Mouse (Mus musculus): ENCODE data around the gene Papolg. TPM values are rescaled to one million over a fixed set of nuclear protein-coding genes. Genes with fewer than 3 reads are reported as not detected.
"Not testable (repeated sequence)": the region's sequence is repeated elsewhere in the genome, so short reads cannot be mapped to it uniquely, and the experiment has no call there.

Gene Papolg
- 1 to 10 TPM; 7.0 to 7.5 TPM for total RNA-seq (2021)
- long read RNA-seq, experiment 1, transcript Papolg-201 (22 exons, 3,747 nt) = major isoform, 5 of 7 reads
- long read RNA-seq, experiment 1, partial matches to known transcripts = 0 of 7 reads
- long read RNA-seq, experiment 1, other reads (novel, unspliced or antisense) = 2 of 7 reads
- long read RNA-seq, experiment 2, transcript Papolg-201 (22 exons, 3,747 nt) = major isoform, 5 of 6 reads
- long read RNA-seq, experiment 2, partial matches to known transcripts = 0 of 6 reads
- long read RNA-seq, experiment 2, other reads (novel, unspliced or antisense) = 1 of 6 reads

DNA sequence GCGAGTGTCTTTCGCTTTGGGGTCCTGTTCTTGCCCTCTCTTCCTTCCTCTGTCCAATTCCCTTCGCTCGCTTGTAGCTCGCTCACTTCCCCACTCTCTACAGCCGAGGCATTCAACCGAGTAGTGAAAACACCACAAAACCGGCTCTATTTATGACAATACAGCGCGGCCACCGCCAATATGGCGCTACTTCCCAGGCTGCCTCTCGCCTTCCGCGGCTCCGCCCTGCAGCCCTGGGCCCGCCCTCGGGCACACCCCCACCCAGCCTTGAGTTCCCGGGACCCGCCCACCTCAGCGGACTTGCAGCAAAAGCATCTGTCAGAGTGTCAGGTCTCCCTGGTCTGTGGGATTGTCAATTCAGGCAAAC is at the start of gene Papolg:
Papolg (minus strand) TSS at position 194 of the 367 bp plus-strand sequence.
- DNase-seq (ENCODE audit: low spot score in 2 of 2) = peak; percentile 86 to 91

DNA sequence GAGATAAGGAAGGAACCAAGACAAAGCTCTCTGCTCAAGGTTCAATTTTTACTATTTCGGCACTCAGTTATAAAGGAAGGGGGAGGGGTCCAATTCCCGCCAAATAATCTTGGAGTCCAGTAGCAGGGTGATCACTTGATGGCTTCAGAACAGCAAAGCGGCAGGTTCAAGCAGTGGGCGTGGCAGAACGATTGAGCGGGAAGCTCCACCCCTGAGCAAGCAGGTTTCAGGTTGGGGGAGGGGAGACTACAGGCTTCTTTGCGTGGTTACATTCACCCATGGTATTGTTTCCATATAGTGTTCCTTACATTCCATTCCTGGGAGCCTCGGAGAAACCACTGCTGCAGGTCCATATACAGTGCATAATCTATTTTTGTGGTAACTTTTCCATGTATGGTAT is 33.1 kb upstream of the Papolg start:
- DNase-seq (ENCODE audit: low spot score in 2 of 2) = not testable (repeated sequence)

DNA sequence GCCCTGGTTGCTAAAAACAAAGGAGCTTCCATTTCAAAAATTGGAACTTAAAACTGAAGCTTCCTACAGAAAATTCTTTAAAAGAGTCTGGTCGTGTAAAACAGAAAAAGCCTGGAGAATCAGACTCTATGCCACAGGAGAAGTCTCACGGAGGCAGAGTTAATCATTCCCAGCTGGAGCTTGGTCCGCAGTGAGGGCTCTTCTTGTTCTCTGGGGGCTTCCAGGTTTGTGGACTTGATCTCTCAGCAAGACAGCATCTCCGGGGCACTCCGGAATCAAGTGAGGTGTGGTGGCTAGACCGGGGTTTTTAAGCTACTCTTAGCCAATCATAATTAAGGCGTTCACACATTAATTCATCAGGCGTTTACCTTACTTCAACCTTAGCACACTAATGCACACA is 32.6 kb upstream of the Papolg start:
- DNase-seq (ENCODE audit: low spot score in 2 of 2) = no peak

DNA sequence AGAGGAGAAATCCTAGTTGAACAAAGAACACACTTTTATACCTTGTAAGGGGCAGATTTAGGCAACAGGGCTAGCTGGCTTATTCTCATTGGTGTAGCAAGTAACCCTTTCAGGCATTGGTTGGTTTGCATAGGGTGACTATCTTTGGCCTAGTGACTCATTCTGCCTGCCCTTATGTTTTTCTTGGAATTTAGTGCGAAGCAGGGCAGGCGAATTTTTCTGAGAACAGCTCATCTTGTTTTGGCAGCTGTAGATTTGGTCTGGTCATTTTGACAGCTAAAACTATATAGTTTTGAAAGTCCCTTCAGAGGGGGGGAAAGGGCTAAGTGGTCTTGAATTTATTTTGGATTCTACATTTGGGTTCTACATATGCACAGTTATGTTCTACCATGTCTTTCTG is 18.8 kb upstream of the Papolg start:
- DNase-seq (ENCODE audit: low spot score in 2 of 2) = not testable (repeated sequence)

DNA sequence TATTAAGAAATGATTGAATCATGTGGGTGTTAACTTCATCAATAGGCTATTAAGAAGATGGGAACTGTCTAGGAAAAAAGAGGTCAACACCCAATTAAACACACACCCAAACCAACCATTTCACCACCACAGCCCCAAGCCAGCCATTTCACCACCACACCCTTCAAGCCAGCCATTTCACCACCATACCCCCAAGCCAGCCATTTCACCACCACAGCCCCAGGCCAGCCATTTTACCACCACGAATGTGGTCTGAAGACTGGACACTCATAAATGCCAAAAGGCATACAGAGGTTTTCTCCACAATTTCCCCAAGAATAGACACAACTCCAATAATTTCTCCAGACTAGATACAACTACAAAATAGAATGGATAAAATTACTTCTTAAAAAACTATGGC is 8.9 kb upstream of the Papolg start:
- DNase-seq (ENCODE audit: low spot score in 2 of 2) = no peak

DNA sequence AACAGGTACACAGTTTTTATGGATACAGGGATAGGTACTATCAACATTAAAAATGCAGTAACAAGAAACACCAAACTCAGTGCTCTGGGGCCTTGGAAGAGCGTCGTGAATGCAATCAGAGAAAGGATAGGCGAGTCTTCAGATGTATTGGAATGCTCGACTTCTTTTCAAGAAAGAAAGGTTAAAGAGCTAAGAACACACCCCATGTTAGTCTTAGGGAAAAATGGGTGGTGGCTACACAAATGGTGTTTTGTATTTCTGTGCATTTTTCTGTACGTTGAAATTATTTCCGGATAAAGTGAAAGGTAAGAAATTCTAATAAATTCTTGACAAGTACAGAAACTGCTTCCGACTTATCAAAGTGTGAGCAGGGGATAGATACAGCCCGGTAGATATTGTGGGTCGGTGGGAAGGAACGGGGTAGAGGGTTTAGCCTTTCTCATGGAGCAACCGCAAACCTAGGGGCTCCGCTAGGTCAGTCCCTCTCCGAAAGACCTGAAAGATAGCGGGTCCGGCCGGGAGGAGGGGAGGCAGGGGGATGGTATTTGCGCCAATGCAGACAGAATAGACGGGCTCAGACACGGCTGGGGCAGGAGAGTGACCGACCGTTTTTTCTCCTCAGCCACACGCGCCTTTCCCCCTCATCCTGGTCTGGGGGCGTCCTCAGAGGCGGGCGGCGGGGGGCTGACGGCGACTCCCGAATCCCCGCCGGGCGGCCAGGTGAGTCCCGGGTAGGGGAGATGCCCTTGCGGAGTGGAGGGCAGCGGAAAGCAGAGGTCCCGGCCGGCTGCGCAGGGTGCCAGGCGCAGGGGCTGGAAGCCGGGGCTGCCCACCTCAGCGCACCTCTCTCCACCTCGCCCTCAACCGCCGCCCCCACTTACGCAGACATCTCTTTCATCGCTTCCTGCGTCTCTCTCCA is 653 bp downstream of the Papolg start:
- DNase-seq (ENCODE audit: low spot score in 2 of 2) = peak; percentile 17 to 21

DNA sequence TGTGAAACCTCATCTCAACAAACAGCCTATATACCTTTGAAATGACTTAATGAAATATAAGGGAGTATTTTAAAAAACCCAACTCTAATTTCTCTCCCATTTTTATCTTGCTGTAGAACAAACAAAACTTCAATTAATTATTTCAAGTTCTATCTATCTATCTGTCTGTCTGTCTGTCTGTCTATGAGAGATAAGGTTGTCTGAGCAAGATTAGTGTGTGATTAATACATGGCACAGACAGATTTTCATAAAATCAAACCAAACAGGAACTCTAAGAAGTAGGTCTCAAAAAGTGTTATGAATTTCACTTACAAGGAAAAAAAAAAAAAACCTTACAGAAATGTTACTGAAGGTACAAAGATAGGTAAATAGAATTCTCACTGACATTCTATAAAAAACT is 1.5 kb downstream of the Papolg start:
- DNase-seq (ENCODE audit: low spot score in 2 of 2) = no peak

DNA sequence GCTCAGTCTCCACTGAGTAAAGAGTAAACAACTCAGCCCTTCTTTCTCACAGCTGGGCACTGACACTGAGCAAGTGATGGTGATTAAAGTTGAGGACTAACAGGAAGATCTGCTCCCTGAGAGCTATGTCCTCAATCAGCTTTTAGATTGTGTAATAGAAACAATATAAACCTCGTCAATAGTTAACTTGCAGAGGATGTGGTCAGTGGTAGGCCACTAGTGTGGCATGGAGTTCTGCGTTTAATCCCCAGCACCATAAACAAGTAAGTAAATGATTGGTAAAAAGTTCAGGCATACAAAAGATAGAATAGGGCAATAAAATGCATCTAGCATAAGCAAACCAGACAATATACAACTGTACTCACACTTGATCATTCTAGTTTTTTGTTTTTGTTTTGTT is 30.7 kb downstream of the Papolg start:
- no peak for DNase-seq (ENCODE audit: low spot score in 2 of 2)

DNA sequence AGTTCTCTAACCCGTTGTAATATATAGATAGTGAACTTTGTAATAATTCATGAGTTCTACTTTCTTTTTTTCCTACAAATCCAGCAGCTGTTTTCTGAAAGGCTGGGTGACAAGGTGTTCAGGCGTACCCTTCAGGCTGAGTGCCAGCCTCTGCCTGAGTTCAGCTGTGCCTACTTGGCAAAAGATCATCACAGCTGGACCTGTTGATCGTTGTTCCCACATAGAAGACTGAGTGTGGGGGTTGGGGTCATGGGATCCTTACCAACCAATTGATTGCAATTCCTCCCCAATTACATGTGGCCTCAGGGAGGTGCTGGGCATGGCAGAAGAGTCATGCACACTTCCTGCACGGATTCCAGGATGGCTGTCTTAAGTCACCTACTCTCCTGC is 38.3 kb downstream of the Papolg start:
- no peak for DNase-seq (ENCODE audit: low spot score in 2 of 2)

DNA sequence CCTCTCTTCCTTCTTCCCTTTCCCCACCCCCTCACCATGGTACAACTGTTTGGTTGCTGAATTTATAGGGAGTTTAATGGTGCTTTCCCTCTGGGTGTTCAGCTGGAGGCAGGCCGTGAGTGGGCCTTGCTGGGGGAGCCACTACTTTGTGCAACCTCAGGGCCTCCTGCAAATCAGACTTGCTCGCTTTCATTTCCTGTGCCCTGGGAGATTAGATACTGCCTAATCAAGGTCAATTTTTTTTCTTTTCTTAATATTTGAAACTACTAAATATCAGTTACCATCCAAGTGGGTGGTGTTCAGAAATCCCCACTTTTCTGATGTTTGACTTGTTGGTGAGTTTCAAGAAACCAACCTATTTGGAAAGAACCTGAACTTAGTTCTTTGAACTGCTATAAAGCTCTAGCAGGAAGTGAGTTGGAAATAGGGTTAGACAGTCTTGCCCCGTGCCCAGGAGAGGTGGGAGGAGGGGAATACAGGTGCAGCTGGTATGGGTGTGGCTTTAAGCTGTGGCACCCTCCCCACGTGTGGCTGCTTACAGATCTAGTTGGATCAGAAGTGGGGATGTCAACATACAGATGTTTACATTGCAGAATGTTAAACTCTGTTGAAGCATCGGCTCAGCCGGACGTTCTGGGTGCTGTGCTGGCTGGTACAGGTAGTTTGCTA is 38.9 kb downstream of the Papolg start:
- DNase-seq (ENCODE audit: low spot score in 2 of 2) = no peak

DNA sequence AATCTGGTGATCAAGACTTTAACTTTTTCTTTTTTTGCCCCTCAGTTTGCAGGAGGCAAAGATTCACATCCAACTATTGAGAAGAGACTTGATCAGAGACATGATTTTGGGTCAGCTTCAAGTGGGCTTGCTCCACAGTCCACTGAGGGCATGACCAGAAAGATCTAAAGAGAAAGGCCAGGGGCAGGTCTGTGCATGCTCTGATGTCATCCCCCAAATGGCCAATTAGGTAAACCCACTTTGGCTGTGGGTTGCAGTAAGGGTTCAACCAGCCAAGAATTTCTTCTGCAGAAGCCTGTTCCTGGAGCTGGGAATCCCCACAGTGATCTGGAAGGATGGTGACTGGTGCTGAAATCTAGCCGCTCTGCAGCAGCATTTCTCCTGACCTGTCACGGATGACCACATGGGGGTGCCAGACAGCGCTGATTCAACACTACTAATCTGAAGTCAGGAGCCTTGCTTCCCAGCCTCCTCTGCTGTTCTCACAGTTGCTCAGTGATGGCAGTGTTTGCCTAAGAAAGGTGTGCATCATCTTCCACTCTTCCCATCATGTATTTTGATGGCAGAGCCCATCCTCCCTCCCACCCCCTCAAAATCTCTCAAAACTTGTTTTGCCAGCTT is 39.8 kb downstream of the Papolg start:
- peak; percentile 49 to 65 for DNase-seq (ENCODE audit: low spot score in 2 of 2)

DNA sequence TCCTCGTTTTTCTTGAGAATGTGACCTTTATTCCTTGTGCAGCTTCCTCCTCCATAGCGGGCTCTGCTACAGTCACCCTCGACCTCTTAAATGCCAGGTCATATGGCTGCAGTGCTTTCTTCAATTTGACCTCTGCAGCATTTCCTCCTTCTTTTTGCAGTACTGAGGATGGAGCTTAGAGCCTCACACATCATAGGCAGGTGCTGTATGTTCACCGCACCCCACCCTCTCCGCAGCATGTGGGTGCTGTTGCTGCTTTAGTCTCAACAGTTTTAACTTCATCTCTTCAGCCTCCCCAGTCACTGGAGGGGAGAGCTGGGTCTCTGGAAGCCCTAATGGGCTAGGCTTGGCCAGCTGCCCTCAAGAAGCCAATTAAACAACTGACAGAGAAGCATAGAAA is 41.7 kb downstream of the Papolg start:
- DNase-seq (ENCODE audit: low spot score in 2 of 2) = no peak

DNA sequence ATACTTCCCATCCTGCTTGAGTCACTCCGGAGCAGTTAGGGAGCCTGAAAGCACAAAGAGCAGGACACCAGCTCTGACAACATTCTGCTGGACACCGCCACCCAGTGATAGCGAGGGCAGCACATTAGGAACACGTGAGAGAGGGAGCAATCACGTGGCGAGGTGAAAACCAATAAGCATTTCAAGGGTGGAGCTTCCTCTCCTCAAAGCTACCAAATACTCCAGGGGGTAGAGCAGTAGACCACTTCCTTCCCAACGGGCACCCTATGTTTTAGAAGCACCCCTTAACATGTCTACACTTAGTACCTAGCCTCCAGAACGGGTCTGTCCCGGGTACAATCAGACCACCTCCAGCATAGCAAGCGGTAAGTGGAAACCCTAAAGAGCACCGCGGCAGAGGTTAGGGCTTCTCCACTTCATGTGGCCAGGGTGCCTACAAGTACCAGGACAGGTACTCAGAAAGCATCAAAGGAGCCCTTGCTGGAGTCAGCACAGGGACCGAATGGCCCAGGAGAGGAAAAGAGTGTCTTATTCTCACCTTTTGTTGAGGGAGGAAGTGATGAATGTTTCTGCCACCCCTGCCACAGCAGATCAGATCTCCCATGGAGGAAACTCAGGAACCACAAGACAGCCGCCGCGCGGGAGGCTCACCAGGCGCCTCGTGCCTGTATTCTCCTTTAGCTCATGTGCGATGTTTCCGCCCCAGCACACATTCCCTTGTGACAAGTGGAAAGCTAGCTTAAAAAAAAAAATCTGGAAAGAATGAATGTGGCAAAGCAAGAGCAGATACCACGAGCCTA is 48.8 kb downstream of the Papolg start:
- no peak for DNase-seq (ENCODE audit: low spot score in 2 of 2)

DNA sequence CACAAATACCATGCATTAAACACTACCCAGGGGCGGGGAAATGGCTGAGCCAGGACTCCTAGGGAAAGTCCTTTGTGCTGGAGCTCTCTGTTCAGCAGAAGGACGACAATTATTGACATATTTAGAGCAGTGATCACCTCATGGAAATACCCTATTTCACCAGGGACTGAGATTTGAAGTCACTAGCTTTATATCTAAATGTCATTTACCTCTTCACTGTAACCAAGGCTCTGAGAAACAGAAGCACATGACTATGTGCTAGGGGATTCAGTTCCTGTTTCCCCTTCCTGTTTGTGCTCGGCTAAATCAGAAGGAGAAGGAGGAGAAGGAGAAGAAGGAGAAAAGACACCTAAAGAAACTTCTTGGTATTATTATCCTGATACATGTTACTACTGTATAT is 71.8 kb downstream of the Papolg start:
- no peak for DNase-seq (ENCODE audit: low spot score in 2 of 2)

DNA sequence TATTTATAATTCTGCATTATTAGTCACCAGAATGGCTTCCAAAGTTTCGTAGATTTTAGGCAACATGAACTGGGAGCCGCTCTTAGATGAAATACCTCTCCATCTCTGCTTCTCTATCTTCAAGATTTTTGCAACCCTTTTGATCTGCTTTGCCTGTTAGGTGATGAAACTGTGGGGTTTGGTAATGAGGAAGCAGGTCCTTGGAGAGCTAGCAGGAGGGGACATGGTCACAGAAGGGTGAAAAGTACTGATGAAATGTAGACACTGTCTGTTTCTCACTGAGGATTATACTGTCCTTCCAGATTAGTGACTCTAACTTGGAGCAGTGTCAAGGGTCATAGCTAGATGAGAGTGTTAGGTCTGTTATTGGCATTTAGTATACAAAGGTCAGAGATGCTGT is 73.4 kb downstream of the Papolg start:
- DNase-seq (ENCODE audit: low spot score in 2 of 2) = no peak

DNA sequence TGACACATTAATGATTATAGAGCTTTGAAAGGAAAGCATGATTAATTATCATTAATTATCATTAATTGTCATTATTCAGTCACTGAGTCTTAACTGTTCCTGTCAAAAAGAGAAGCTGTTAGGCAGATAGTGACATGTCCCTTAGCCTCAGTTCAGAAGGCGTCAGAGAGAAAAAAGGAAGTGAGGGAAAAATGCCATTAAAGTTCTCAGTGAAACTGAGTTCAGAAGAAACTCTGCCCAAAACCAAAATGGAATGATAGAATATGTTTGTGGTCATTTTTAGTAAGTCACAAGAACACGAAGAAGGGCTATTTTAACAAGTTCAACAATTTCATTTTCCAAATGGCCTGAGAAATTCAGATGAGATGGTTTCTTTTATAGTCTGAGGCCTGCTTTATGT is 74.1 kb downstream of the Papolg start:
- DNase-seq (ENCODE audit: low spot score in 2 of 2) = no peak

DNA sequence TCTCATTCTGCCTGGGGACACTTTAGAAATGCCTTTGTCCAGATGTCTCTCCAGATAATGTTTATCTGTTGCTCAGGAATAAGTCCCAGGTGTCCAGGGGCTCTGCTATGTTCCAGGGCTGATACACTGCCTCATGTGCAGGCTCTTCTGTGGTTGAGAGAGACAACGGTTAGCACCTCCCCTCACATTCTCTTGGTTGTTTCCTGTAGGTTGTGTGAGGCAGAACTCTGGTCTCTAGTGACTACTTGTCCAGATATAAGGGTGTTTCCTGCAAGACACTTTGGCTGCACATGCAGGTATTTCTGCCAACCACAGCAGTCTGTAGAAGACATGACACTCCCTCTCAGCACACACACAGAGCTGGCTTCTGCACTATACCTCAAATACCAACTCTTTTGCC is 76.3 kb downstream of the Papolg start:
- no peak for DNase-seq (ENCODE audit: low spot score in 2 of 2)

Measured in gastrocnemius, postnatal 4 days (tissue).